Mouse (Mus musculus) cerebellum, adult (tissue): ENCODE measurements around the gene Ggt7.
"Not testable (repeated sequence)": the region's sequence is repeated elsewhere in the genome, so short reads cannot be mapped to it uniquely, and the experiment has no call there.

Experiments used
- ATAC-seq: cut with Nextera tagmentation; 2 replicates; pipeline ENCODE4 v1.9.2; 2017; ENCODE audit warnings: mild to moderate bottlenecking, moderate library complexity, mixed read lengths; ENCODE audit not compliant: insufficient number of reproducible peaks, low FRiP score, low TSS enrichment

The Ggt7 gene

GRCm38 (mm10) chr2:155517455-155518423 is at the start of gene Ggt7, which contains the start of gene Acss2:
TSS of gene Ggt7 (minus strand) at chr2:155518237.
TSS of gene Acss2 (plus strand) at chr2:155517948.
- peak; percentile 88 for ATAC-seq

- ATAC-seq, result no peak
Measured at GRCm38 (mm10) chr2:155567751-155568150, 49.7 kb upstream of the Ggt7 start.

GRCm38 (mm10) chr2:155562934-155563333 is 44.9 kb upstream of the Ggt7 start:
- no peak for ATAC-seq

- no peak for ATAC-seq
Measured at GRCm38 (mm10) chr2:155562209-155562608, 44.2 kb upstream of the Ggt7 start.

GRCm38 (mm10) chr2:155554426-155554985 is 36.5 kb upstream of the Ggt7 start:
- ATAC-seq, result no peak

- ATAC-seq, result no peak
Measured at GRCm38 (mm10) chr2:155552949-155553354, 34.9 kb upstream of the Ggt7 start.

- no peak for ATAC-seq
Measured at GRCm38 (mm10) chr2:155552336-155552735, 34.3 kb upstream of the Ggt7 start.

GRCm38 (mm10) chr2:155546955-155547354 is 28.9 kb upstream of the Ggt7 start:
- no peak for ATAC-seq

- peak; percentile 64; the same call in 1 of the 2 replicates for ATAC-seq
Measured at GRCm38 (mm10) chr2:155540822-155541458, 22.9 kb upstream of the Ggt7 start.

- no peak for ATAC-seq
Measured at GRCm38 (mm10) chr2:155539696-155540095, 21.7 kb upstream of the Ggt7 start.

- ATAC-seq, result not testable (repeated sequence)
Measured at GRCm38 (mm10) chr2:155538463-155539057, 20.5 kb upstream of the Ggt7 start.

GRCm38 (mm10) chr2:155537761-155538462 is 19.9 kb upstream of the Ggt7 start:
- ATAC-seq, result no peak

GRCm38 (mm10) chr2:155536292-155536691 is 18.3 kb upstream of the Ggt7 start:
- ATAC-seq, result no peak

GRCm38 (mm10) chr2:155527367-155527766 is 9.3 kb upstream of the Ggt7 start:
- ATAC-seq, result no peak

GRCm38 (mm10) chr2:155524378-155524777 is 6.3 kb upstream of the Ggt7 start:
- ATAC-seq, result no peak

GRCm38 (mm10) chr2:155523706-155524105 is 5.7 kb upstream of the Ggt7 start:
- no peak for ATAC-seq

GRCm38 (mm10) chr2:155518531-155519270 is 664 bp upstream of the Ggt7 start:
- no peak for ATAC-seq

- ATAC-seq, result no peak
Measured at GRCm38 (mm10) chr2:155515941-155516340, 2.1 kb downstream of the Ggt7 start.

- peak; percentile 26; the same call in 1 of the 2 replicates for ATAC-seq
Measured at GRCm38 (mm10) chr2:155514666-155515065, 3.4 kb downstream of the Ggt7 start.
